Mouse (Mus musculus): ENCODE measurements around the gene Hspa1a.
A peak's percentile ranks its signal among the peaks of the same experiment; 100 is the strongest.
"Not testable (repeated sequence)": the region's sequence is repeated elsewhere in the genome, so short reads cannot be mapped to it uniquely, and the experiment has no call there.

The Hspa1a gene

DNA sequence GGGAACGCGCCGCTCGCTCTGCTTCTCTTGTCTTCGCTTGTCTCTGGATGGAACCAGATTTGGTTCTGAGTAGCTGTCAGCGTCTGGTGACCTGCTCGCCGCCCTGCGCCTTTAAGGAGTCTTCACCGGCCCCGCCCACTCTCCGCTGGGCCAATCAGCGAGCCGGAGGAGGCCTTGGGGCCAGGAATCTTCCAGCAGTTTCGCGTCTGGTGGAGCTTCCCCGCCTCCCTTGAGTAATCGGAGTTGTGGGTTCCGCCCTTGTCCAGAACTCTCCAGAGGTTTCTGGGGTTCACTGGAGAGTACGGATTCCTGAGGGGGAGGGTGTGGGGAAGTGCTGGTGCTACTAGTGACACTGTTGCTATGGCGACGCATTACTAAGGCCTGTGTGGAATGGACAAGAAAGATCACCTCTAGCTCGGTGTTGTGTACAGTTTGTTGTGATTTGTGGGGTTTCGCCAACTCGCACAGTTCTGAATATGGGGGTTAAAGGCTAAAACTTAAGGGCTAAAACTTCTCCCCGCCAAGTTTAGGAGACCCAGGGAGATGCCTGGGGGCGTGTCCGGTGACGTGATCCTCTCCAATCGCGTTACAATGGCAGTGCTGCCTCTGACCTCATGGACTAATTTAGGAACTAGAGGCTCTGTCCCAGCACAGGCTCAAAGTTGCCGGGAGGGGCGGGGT lies at the start of gene Hspa1a, which contains the start of gene Hspa1l:
Gene Hspa1a (minus strand): TSS at position 88 of the 681 bp plus-strand sequence.
Gene Hspa1l (plus strand): TSS at position 635 of the 681 bp plus-strand sequence.
- peak; percentile 70 for DNase-seq (ENCODE audit: low read depth, low spot score)

- peak; percentile 90 for DNase-seq (ENCODE audit: low read depth, low spot score)
These were observed 49.3 kb upstream of the Hspa1a start for GRCm38 (mm10) chr17:35021163-35021808.

- DNase-seq (ENCODE audit: low read depth, low spot score): no peak
These were observed 48.6 kb upstream of the Hspa1a start for GRCm38 (mm10) chr17:35020551-35020950.

GRCm38 (mm10) chr17:35019894-35020293 lies 47.9 kb upstream of the Hspa1a start:
- no peak for DNase-seq (ENCODE audit: low read depth, low spot score)

DNA sequence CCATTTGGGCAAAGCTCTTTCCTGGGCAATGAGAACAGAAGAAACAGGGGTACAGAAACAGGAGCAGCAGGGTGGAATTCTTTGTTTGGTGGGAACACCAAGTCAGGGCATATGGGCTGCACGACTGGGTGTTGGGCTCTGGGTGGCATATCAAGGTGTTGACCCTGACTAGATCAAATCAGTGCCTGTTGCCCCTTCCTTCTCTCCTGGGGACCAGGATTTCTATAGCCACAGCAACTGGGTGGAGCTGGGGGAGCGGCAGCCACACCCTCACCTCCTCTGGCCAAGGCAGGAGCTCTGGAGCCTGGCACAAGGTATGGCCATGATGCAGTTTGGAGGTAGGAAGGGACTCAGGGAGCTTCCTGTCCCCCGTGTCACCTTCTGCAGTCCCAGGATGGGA lies 46.2 kb upstream of the Hspa1a start:
- DNase-seq (ENCODE audit: low read depth, low spot score): no peak

- no peak for DNase-seq (ENCODE audit: low read depth, low spot score)
These were observed 45.7 kb upstream of the Hspa1a start for GRCm38 (mm10) chr17:35017706-35018030.

- DNase-seq (ENCODE audit: low read depth, low spot score): no peak
These were observed 45.1 kb upstream of the Hspa1a start for GRCm38 (mm10) chr17:35016791-35017705.

DNA sequence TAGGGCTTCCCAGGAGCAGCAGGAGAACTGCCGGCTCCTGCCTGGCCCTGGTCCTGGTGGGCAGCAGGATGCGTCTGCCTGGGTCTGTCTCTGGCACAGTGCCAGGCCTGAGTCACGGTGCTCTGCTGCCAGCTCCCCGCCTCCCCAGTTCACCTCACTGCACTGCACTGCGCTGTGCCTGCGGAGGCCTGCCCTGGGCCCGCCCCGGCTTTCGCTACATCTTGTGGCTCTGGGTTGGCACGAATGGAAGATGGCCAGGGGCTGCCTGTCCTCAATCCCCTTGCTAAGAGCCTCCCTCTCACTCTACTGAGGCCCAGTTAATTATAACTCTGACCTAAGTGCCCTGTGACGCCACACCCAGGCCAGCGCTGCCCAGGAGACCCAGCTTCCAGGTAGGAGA lies 44.4 kb upstream of the Hspa1a start, which contains the start of gene Vwa7:
Gene Vwa7 (plus strand): TSS at position 204 of the 400 bp plus-strand sequence.
- DNase-seq (ENCODE audit: low read depth, low spot score): no peak

DNA sequence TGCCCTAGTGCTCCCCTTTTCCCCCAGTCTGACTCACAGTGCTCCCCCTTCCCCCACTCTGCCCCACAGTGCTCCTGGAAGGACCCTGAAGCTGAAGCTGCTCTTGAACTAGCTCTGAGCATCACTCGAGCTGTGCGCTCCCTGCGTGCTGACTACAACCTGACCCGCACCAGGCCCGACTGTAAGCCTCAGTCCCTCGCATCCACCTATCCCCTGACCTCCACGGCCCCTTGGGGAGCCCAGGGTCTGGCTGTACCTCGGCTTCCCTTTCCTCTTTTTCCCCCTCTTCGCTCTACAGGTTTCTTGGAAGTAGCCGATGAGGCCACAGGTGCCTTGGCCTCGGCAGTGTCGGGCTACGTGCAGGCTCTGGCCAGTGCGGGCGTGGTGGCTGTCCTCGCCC lies 43.3 kb upstream of the Hspa1a start:
- no peak for DNase-seq (ENCODE audit: low read depth, low spot score)

DNA sequence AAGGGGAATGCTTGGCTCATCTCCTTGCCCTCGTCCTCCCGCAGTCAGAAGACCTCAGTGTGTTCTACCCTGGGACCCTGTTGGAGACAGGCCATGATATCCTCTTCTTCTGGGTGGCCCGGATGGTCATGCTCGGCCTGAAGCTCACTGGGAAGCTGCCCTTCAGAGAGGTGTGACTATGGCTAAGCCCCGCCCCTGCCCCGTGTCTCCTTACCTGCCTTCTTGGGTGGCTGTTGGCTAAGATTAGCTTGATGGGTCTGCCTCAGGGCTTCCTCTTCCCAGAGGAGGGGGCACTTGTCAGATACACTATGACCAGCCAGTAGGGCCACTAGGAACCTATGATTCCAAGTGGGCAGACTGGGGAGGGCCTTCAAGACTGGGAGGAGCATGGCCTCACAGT lies 41.3 kb upstream of the Hspa1a start:
- no peak for DNase-seq (ENCODE audit: low read depth, low spot score)

DNA sequence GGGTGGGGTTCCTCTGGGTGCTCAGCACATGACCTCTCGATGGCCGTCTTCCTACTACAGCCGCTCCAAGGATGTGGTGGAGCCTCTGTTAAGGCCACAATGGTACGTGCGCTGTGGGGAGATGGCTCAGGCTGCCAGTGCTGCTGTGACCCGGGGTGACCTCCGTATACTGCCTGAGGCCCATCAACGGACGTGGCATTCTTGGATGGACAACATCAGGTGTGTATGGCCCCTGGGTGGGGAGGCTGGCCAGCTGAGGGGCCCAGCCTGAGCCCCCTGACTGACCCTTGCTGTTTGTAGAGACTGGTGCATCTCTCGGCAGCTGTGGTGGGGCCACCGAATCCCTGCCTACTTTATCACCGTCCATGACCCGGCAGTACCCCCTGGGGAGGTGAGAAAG lies 40.5 kb upstream of the Hspa1a start:
- no peak for DNase-seq (ENCODE audit: low read depth, low spot score)

DNA sequence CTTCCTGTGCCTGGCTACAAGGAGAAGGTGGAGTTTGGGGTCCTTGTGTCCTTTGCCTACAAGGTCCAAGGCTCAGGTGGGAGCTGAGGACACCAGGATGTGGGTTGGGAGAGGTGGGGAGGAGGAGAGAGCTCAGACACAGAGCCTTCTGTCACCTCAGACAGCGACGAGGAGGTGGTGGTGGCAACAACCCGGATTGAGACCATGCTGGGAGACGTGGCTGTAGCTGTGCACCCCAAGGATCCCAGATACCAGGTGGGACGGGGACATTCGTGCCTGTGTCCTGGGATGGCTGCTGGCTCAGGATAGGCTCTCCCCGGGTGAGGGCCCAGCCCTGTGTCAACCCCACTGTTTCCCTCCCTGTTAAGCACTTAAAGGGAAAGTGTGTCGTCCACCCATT lies 39.5 kb upstream of the Hspa1a start:
- no peak for DNase-seq (ENCODE audit: low read depth, low spot score)

DNA sequence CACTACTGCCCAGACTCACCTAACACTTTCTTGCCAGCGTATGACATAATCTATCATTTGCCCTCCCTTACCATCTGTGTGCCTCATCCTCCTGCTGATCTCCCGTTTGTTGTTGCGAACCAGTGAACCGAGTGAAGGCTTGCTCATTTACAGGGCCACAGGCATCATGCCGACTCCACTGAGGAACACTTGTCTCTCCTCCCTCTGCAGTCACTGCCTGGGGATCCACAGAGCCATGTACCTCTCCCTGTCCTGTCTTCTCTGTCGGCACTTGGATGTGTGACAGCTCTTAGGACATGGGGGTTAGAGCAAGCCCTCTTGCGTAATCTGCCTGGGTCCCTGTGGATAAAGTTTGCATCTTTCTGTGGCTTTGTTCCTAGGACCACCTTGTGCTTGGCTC lies 37.6 kb upstream of the Hspa1a start:
- no peak for DNase-seq (ENCODE audit: low read depth, low spot score)

- no peak for DNase-seq (ENCODE audit: low read depth, low spot score)
These were observed 35.5 kb upstream of the Hspa1a start for GRCm38 (mm10) chr17:35007387-35007991.

DNA sequence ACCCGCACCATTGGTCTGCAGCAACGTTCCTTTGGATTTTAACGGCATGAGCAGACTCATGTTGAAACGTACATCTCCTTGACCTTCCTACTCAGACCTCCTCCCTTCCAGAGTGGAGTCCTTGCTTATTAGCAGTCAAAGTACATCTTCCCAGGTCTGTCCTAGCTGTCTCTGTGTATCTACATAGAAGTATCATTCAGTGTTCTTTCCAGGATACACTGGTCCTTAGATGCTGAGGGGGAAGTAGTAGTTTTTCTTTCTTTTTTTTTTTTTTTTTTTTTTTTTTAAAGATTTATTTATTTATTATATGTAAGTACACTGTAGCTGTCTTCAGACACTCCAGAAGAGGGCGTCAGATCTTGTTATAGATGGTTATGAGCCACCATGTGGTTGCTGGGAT lies 33.9 kb upstream of the Hspa1a start:
- DNase-seq (ENCODE audit: low read depth, low spot score): not testable (repeated sequence)

GRCm38 (mm10) chr17:35005158-35005557 lies 33.2 kb upstream of the Hspa1a start:
- DNase-seq (ENCODE audit: low read depth, low spot score): no peak

- DNase-seq (ENCODE audit: low read depth, low spot score): no peak
These were observed 32.2 kb upstream of the Hspa1a start for GRCm38 (mm10) chr17:35004075-35004717.

GRCm38 (mm10) chr17:35003022-35003838 lies 31.3 kb upstream of the Hspa1a start:
- DNase-seq (ENCODE audit: low read depth, low spot score): no peak

GRCm38 (mm10) chr17:35002153-35002865 lies 30.4 kb upstream of the Hspa1a start:
- DNase-seq (ENCODE audit: low read depth, low spot score): no peak
